Mouse (Mus musculus): ENCODE results near the gene Cep63. TPM values are rescaled to one million over a fixed set of nuclear protein-coding genes. Genes with fewer than 3 reads are reported as not detected.

Cep63 gene
- polyA plus RNA-seq, 1 experiment from 2014 or later, result 42.9 TPM

Other genes with a start within 250 kb of the Cep63 start
- gene Ky, start 120.8 kb downstream of the Cep63 start, polyA plus RNA-seq (2014; fragmentation: Nextera tagmentation; extraction: Ambion mirVana), result 1.7 and 1.9 TPM in 2 replicates
- gene Anapc13, start 238 bp downstream of the Cep63 start, polyA plus RNA-seq (2014; fragmentation: Nextera tagmentation; extraction: Ambion mirVana), result 294 and 328 TPM in 2 replicates
- gene Amotl2, start 90.1 kb upstream of the Cep63 start, polyA plus RNA-seq (2014; fragmentation: Nextera tagmentation; extraction: Ambion mirVana), result 33.5 and 36.3 TPM in 2 replicates
- 28.3 and 43.0 TPM in 2 replicates for gene Ryk, start 208.4 kb upstream of the Cep63 start, polyA plus RNA-seq (2014; fragmentation: Nextera tagmentation; extraction: Ambion mirVana)

All from heart, embryonic 14.5 days (tissue).